Mouse (Mus musculus) urinary bladder, postnatal 14 days (tissue): ENCODE results near the gene Spred2.
A peak's percentile ranks its signal among the peaks of the same experiment; 100 is the strongest.
"Not testable (repeated sequence)": the region's sequence is repeated elsewhere in the genome, so short reads cannot be mapped to it uniquely, and the experiment has no call there.

Source experiments
- DNase-seq: peaks from one replicate; pipeline ENCODE4 v3.0.0; 2021; ENCODE audit warnings: low spot score

Spred2 gene

DNA sequence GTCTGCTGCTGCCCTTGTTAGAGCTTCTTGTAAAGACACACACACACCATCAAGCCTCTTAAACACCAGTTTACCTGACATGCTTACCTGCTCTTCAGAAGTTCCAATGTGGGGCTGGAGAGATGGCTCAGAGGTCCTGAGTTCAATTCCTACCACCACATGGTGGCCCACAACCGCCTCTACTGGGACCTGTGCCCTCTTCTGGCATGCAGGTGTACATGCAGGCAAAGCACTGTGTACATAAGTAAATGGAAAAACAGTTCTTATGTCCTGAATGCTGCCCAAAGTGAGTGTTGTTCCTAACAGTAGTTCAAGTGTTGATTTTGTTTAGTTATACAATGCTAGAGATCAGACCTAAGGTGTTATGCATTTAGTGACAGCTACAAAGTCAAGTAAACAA, 132.0 kb downstream of the Spred2 start:
- no peak for DNase-seq

DNA sequence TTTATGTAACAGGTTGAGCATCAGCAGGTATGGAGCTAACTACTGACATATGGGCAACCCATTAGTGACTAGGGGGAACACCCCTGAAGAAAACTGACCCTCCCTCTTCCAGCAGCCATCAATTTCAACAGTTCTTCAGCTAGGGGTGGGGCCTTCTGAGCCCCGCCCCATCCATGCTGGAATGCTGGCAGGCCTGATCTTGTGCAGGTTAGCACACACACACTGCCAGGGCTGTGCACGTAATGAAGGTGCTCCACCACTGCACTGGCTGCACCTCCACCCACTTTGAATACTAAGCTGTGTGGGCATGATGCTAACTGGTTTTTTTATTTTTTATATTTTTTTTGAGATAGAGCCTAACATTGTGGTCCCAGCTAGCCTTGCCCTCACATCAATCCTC, 133.3 kb downstream of the Spred2 start:
- no peak for DNase-seq

DNA sequence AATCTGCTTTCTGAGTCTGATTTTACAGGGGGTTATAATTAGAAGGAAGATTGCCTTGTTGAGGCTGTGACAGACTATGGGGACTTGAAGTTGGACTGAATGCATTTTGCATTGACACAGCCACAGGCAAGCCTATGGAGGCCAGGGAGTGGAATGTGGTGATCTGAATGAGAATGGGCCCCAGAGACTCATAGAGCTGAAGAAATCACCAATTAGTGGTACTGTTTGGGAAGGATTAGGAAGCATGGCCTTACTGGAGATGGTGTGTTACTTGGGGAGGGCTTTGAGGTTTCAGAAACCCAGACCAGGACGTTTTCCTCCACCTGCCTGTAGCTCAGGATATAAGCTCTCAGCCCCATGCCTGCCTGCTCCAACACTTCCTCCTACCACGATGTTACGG, 135.6 kb downstream of the Spred2 start:
- no peak for DNase-seq

DNA sequence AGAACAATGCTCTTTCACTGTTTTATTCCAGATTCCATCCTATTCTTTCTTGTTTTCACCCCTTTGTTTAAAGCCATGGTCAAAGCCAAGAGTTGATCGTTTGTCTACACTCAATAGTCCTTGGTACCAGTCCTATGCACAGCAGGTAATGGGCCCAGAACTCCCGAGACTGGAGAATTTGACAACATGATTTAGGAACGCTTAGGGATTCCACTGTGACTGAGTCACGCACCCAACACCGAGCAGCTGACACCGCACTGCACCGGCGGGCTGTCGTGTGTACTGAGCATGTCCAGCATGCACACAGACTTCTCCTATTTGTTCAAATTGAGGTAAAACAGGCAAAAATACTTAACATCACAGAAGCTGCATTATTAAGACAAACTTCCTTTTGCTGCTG, 138.6 kb downstream of the Spred2 start:
- not testable (repeated sequence) for DNase-seq

DNA sequence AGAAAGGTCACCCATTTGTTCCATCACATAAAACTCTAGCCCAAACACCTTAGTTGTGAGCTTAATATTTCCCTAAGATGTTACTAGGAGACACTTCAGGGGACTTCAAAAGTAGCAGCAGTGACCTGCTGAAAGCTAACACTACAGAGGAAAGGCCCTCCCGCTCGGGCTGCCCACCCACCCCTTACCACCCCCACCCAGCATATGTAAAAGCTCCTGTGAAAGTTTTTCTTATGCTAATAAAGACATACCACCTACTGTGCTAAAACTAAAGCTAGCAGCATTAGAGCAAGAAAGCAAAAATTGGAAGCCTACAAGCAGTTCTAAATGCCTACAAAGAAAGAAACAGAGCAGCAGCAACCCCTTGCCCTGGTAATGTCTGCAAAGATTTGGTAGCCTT, 139.9 kb downstream of the Spred2 start:
- not testable (repeated sequence) for DNase-seq

DNA sequence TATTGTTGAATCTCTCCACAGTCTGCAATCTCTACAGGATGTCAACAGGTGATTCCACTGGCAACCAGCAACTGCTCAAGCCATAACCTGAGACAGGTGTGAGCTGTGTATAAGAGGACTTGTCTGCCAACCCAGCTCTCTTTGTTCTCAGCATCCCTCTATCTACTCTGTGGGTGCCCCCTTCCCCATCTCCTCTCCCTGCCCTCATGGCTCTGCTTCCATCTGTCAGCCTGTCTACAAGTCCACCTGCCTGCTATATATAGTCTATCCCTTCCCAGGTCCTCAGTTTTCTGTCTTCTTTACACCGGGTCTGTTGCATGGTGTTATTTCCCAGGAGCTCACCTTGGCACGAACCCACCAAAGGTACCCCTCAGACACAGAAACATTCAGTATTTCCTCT, 140.8 kb downstream of the Spred2 start:
- no peak for DNase-seq

DNA sequence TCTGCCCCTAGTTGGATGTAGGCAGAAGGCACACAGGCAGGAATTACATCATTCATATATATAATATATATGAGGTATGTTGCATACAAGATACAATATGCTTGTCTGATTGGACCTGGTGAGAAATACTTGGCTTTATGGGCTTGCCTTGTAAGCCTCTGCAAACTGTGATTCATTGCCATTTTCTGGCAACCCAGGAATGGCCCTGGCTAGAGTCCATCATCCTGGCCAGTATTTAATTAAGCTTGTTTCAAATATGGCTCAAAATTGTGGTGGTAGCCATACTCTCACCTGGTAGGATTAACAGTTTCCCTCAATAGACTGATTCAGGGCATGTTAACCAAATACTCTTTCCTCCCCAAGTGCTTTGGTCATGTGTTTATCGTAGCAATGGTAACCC, 141.9 kb downstream of the Spred2 start:
- no peak for DNase-seq

DNA sequence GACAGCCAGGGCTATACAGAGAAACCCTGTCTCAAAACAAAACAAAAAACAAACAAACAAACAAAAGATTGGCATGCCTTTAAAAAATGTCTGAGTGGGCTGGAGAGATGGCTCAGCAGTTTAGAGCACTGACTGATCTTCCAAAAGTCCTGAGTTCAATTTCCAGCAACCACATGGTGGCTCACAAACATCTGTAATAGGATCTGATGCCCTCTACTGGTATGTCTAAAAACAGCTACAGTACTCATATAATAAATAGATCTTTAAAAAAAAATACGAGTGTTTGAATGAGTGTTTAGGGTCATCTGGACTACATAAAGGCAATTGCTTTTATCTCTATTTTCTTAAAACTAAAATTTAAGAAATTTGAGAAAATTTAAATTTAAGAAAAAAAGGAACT, 143.3 kb downstream of the Spred2 start:
- DNase-seq: no peak

DNA sequence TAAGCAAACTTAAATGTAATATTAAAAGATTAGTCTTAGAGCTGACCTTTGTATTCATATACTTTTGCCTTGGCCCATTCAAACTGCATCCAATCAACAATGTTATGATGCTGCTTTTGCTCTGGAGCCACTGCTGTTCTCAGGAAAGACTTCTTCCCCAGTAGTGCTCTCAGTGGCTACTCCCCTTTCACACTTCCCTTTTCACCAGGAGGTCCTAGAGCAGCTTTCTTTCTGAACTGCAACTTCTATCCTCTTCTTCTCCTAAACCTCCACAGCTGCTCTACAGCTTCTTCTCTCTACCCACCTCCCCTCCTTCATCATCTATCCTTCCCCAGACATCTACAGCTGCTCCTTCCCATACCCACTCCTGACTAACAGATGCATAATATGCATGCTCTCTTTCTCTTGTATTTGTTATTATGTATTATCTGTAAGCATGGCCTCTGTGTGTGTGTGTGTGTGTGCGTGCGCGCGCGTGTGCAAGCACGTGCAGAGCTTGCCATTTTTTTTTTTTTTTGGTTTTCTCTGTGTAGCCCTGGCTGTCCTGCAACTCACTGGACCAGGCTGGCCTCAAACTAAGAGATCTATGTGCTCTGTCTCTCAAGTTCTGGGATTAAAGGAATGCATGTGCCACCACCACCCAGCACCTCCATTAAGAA, 144.3 kb downstream of the Spred2 start:
- DNase-seq: no peak

DNA sequence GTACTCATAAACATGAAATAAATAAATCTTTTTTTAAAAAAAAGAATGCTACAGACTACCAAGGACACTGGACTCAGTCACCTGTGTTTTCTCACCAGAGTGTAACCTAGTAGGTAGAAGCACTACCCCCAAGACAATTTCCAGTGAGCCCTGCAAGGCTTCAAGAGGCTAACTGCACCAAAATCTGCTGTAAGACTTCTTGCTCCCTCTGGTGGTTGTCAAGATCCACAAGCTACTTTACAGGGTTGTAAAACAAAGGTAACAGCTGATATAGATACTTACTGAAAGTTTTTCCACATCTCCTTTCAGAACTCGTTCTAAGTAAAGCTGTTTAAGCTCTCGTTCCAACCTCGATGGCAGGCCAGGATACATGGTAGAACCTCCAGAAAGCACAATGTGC, 148.0 kb downstream of the Spred2 start:
- DNase-seq: peak; percentile 16

DNA sequence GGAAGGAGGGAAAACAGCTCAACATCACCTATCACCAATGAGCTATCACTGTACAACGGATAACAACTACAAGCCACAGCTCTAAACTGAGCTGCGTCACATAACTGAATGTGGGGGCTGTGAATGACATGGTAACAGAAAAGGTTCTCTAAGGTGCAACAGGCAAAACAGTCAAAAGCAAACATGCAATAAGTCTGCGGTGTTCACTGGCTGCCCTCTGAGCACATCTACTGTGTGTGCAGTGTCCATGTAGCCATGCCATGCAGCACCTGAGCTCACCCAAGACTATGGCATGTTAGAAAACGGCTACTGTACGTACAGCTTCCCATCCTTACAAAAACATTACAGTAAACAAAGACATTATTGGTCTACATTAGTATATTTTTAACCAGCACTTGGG, 148.7 kb downstream of the Spred2 start:
- no peak for DNase-seq
